Comparison of ENCODE assay signal across 15 mouse cellular contexts in the genomic region with DNA sequence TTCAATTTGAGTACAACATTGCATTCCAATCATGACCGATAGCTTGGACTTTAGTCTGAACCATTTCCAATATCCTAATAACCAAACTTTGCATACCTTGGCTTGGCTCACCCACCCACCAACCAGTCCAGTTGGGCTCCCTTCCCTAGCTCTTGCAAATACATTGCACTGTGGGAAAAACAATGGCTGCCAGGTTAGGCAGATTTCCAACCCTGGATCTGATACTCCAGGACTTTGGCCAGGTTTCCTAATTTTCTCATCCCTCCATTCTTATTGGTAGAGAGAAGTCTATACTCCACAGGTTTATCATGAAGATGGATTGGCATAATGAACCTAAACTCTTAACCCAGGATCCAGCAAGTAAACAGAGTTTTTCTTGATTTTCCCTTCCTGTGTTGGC.
"Had no signal": no experiment of that assay in that cellular context is flagged by ENCODE, and none has a peak within 500 bp of the region (broad histone marks: within the 10 kb centered on the region; RNA-seq: fewer than 3 reads in every experiment).

No protein-coding gene starts in this region.

- H3K27ac ChIP-seq: neural tube, embryonic 15.5 days; stomach, embryonic 15.5 days; stomach, postnatal 0 days had no signal

- H3K9me3 ChIP-seq: neural tube, embryonic 15.5 days; stomach, embryonic 15.5 days had no signal

- H3K9ac ChIP-seq: neural tube, embryonic 15.5 days; stomach, embryonic 15.5 days had no signal

- H3K4me3 ChIP-seq: neural tube, embryonic 15.5 days; stomach, embryonic 15.5 days had no signal

- H3K4me1 ChIP-seq: stomach, embryonic 15.5 days had no signal

- H3K27me3 ChIP-seq: neural tube, embryonic 15.5 days; stomach, embryonic 15.5 days had no signal

- H3K36me3 ChIP-seq: neural tube, embryonic 15.5 days; stomach, embryonic 15.5 days had no signal

- H3K4me2 ChIP-seq: neural tube, embryonic 15.5 days; stomach, embryonic 15.5 days had no signal

- DNase-seq: retina, postnatal 1 day; right cerebral cortex, adult 18-20 months; right cerebral cortex, postnatal 14 days; right cerebral cortex, postnatal 25 days; right cerebral cortex, postnatal 4 days; spleen, adult 18-20 months; thymus, adult 18-20 months; thymus, adult 2 months; thymus, postnatal 14 days; thymus, postnatal 25 days; thymus, postnatal 36 days; thymus, postnatal 4 days had no signal
